Mouse (Mus musculus): ENCODE measurements at regions not wholly inside any gene's neighbourhood (a gene's known extent, or its start where the extent isn't known, plus 50 kb on each side); places are given as distances from the start of the nearest gene placed in this dataset.

- DNase-seq, result no peak
Measured at GRCm38 (mm10) chr10:122566601-122567000, 112.0 kb upstream of the Ppm1h start.

- DNase-seq, result no peak
Measured at GRCm38 (mm10) chr10:122569546-122570202, 108.9 kb upstream of the Ppm1h start.

- no peak for DNase-seq
Measured at GRCm38 (mm10) chr10:122570909-122571551, 107.5 kb upstream of the Ppm1h start.

GRCm38 (mm10) chr10:122576171-122577063, 102.1 kb upstream of the Ppm1h start:
- no peak for DNase-seq

GRCm38 (mm10) chr10:122578209-122579001, 100.2 kb upstream of the Ppm1h start:
- DNase-seq, result no peak

GRCm38 (mm10) chr10:122581096-122581495, 97.5 kb upstream of the Ppm1h start:
- DNase-seq, result no peak

GRCm38 (mm10) chr10:122587541-122587940, 91.0 kb upstream of the Ppm1h start:
- no peak for DNase-seq

GRCm38 (mm10) chr10:122599511-122599910, 79.1 kb upstream of the Ppm1h start:
- no peak for DNase-seq

GRCm38 (mm10) chr10:122602394-122602793, 76.2 kb upstream of the Ppm1h start:
- no peak for DNase-seq

- DNase-seq, result no peak
Measured at GRCm38 (mm10) chr10:122603960-122604359, 74.6 kb upstream of the Ppm1h start.

GRCm38 (mm10) chr10:122613281-122613680, 65.3 kb upstream of the Ppm1h start:
- no peak for DNase-seq

- DNase-seq, result no peak
Measured at GRCm38 (mm10) chr10:122613891-122614290, 64.7 kb upstream of the Ppm1h start.

GRCm38 (mm10) chr10:122614720-122615119, 63.8 kb upstream of the Ppm1h start:
- no peak for DNase-seq

GRCm38 (mm10) chr10:122615658-122616057, 62.9 kb upstream of the Ppm1h start:
- no peak for DNase-seq

GRCm38 (mm10) chr10:122616385-122616784, 62.2 kb upstream of the Ppm1h start:
- DNase-seq, result no peak

- DNase-seq, result no peak
Measured at GRCm38 (mm10) chr10:122618854-122619253, 59.7 kb upstream of the Ppm1h start.

GRCm38 (mm10) chr10:122619406-122620116, 59.0 kb upstream of the Ppm1h start:
- DNase-seq, result no peak
